Mouse (Mus musculus): ENCODE measurements at regions not wholly inside any gene's neighbourhood (a gene's known extent, or its start where the extent isn't known, plus 50 kb on each side); places are given as distances from the start of the nearest gene placed in this dataset.

GRCm38 (mm10) chr6:136229791-136230190 is 56.5 kb upstream of the Grin2b start:
- H3K36me3 ChIP-seq, result no peaks in the 10 kb centered on the region
- H3K4me3 ChIP-seq, result no peak overlapping the region
- no peaks in the 10 kb centered on the region for H3K27me3 ChIP-seq
- no peaks in the 10 kb centered on the region for H3K4me1 ChIP-seq
- H3K4me2 ChIP-seq (replicated peaks), result no peak overlapping the region
- H3K9me3 ChIP-seq, result no peaks in the 10 kb centered on the region
- H3K9ac ChIP-seq (replicated peaks), result no peak overlapping the region
- H3K27ac ChIP-seq (replicated peaks), result no peak overlapping the region
- ATAC-seq (replicated peaks), result no peak
- WGBS, result 81% methylated on average over 3 of the region's 3 CpGs

GRCm38 (mm10) chr6:136235473-136235872 is 62.2 kb upstream of the Grin2b start:
- no peak overlapping the region for H3K27ac ChIP-seq (replicated peaks)
- no peak for ATAC-seq (replicated peaks)
- H3K9me3 ChIP-seq, result no peaks in the 10 kb centered on the region
- no peaks in the 10 kb centered on the region for H3K4me1 ChIP-seq
- H3K36me3 ChIP-seq, result no peaks in the 10 kb centered on the region
- no peak overlapping the region for H3K4me2 ChIP-seq (replicated peaks)
- H3K9ac ChIP-seq (replicated peaks), result no peak overlapping the region
- 90% methylated on average over 11 of the region's 11 CpGs for WGBS
- no peaks in the 10 kb centered on the region for H3K27me3 ChIP-seq
- no peak overlapping the region for H3K4me3 ChIP-seq

GRCm38 (mm10) chr6:136238989-136239388 is 65.7 kb upstream of the Grin2b start:
- WGBS, result 31% methylated on average over 5 of the region's 5 CpGs
- H3K27ac ChIP-seq (replicated peaks), result no peak overlapping the region
- H3K9ac ChIP-seq (replicated peaks), result no peak overlapping the region
- no peak for ATAC-seq (replicated peaks)
- no peaks in the 10 kb centered on the region for H3K27me3 ChIP-seq
- H3K9me3 ChIP-seq, result no peaks in the 10 kb centered on the region
- no peak overlapping the region for H3K4me2 ChIP-seq (replicated peaks)
- H3K4me3 ChIP-seq, result no peak overlapping the region
- H3K36me3 ChIP-seq, result no peaks in the 10 kb centered on the region
- H3K4me1 ChIP-seq, result peaks cover 4% of the 10 kb centered on the region; the same call in 1 of the 2 replicates

- no peaks in the 10 kb centered on the region for H3K36me3 ChIP-seq
- no peak overlapping the region for H3K4me3 ChIP-seq
- H3K27me3 ChIP-seq, result no peaks in the 10 kb centered on the region
- no peak overlapping the region for H3K9ac ChIP-seq (replicated peaks)
- H3K4me1 ChIP-seq, result peaks cover 4% of the 10 kb centered on the region; the same call in 1 of the 2 replicates
- 70% methylated on average over 5 of the region's 5 CpGs for WGBS
- no peak overlapping the region for H3K4me2 ChIP-seq (replicated peaks)
- H3K9me3 ChIP-seq, result no peaks in the 10 kb centered on the region
- H3K27ac ChIP-seq (replicated peaks), result no peak overlapping the region
- ATAC-seq (replicated peaks), result no peak
These were observed 66.1 kb upstream of the Grin2b start for GRCm38 (mm10) chr6:136239416-136239815.

GRCm38 (mm10) chr6:136241574-136242311 is 68.4 kb upstream of the Grin2b start:
- H3K27ac ChIP-seq (replicated peaks), result 0 out of 2 replicates have a peak overlapping the region, but pooled peaks have one; percentile 0
- no peaks in the 10 kb centered on the region for H3K27me3 ChIP-seq
- no peak overlapping the region for H3K4me2 ChIP-seq (replicated peaks)
- H3K4me1 ChIP-seq, result peaks cover 4% of the 10 kb centered on the region; the same call in 1 of the 2 replicates
- WGBS, result 56% methylated on average over 10 of the region's 10 CpGs
- 0 out of 2 replicates have a peak, but pooled peaks have one; percentile 51 for ATAC-seq (replicated peaks)
- H3K4me3 ChIP-seq, result no peak overlapping the region
- no peaks in the 10 kb centered on the region for H3K9me3 ChIP-seq
- H3K9ac ChIP-seq (replicated peaks), result no peak overlapping the region
- H3K36me3 ChIP-seq, result no peaks in the 10 kb centered on the region

GRCm38 (mm10) chr6:136244895-136245294 is 71.6 kb upstream of the Grin2b start:
- H3K9ac ChIP-seq (replicated peaks), result no peak overlapping the region
- WGBS, result 86% methylated on average over 7 of the region's 7 CpGs
- no peak for ATAC-seq (replicated peaks)
- H3K4me3 ChIP-seq, result no peak overlapping the region
- no peak overlapping the region for H3K27ac ChIP-seq (replicated peaks)
- H3K9me3 ChIP-seq, result no peaks in the 10 kb centered on the region
- peaks cover 4% of the 10 kb centered on the region; the same call in 1 of the 2 replicates for H3K4me1 ChIP-seq
- H3K4me2 ChIP-seq (replicated peaks), result no peak overlapping the region
- H3K36me3 ChIP-seq, result no peaks in the 10 kb centered on the region
- no peaks in the 10 kb centered on the region for H3K27me3 ChIP-seq

GRCm38 (mm10) chr6:136255726-136256512 is 71.4 kb upstream of the Gm8994 start:
- Histone ChIP-seq H3K27ac (replicated peaks) (no peak overlapping the region), H3K9ac (replicated peaks) (no peak overlapping the region), H3K4me1 (no peaks in the 10 kb centered on the region), H3K4me3 (no peak overlapping the region), H3K27me3 (no peaks in the 10 kb centered on the region), H3K9me3 (no peaks in the 10 kb centered on the region), H3K36me3 (no peaks in the 10 kb centered on the region), H3K4me2 (replicated peaks) (no peak overlapping the region)
- WGBS, result 53% methylated on average over 10 of the region's 10 CpGs
- ATAC-seq (replicated peaks), result 0 out of 2 replicates have a peak, but pooled peaks have one; percentile 29

- no peaks in the 10 kb centered on the region for H3K4me1 ChIP-seq
- no peaks in the 10 kb centered on the region for H3K9me3 ChIP-seq
- no peak overlapping the region for H3K9ac ChIP-seq (replicated peaks)
- H3K4me3 ChIP-seq, result no peak overlapping the region
- ATAC-seq (replicated peaks), result no peak
- no peaks in the 10 kb centered on the region for H3K27me3 ChIP-seq
- H3K36me3 ChIP-seq, result no peaks in the 10 kb centered on the region
- H3K4me2 ChIP-seq (replicated peaks), result no peak overlapping the region
- WGBS, result 87% methylated on average over 6 of the region's 6 CpGs
- no peak overlapping the region for H3K27ac ChIP-seq (replicated peaks)
These were observed 51.6 kb upstream of the Gm8994 start for GRCm38 (mm10) chr6:136275742-136276141.

- no peak for ATAC-seq (replicated peaks)
- H3K36me3 ChIP-seq, result no peaks in the 10 kb centered on the region
- H3K27ac ChIP-seq (replicated peaks), result no peak overlapping the region
- H3K9me3 ChIP-seq, result no peaks in the 10 kb centered on the region
- no peaks in the 10 kb centered on the region for H3K27me3 ChIP-seq
- no peak overlapping the region for H3K4me2 ChIP-seq (replicated peaks)
- WGBS, result 86% methylated on average over 2 of the region's 2 CpGs
- no peak overlapping the region for H3K9ac ChIP-seq (replicated peaks)
- H3K4me3 ChIP-seq, result no peak overlapping the region
- H3K4me1 ChIP-seq, result no peaks in the 10 kb centered on the region
These were observed 50.6 kb upstream of the Gm8994 start for GRCm38 (mm10) chr6:136276771-136277170.

Data from forebrain, embryonic 15.5 days (tissue).